Mouse (Mus musculus) forebrain, embryonic 16.5 days (tissue): ENCODE measurements around the gene Irf8. TPM values are rescaled to one million over a fixed set of nuclear protein-coding genes. Genes with fewer than 3 reads are reported as not detected.

Source experiments
- ATAC-seq: fragments of 200-750 bp; cut with Nextera tagmentation; 2 replicates; pipeline ENCODE4 v1.8.0; 2017; ENCODE audit warnings: mild to moderate bottlenecking, moderate library complexity
- H3K27ac ChIP-seq: fragments of 300-500 bp; sonication (generic); 2 replicates; pipeline ENCODE4 v1.5.1; 2014; ENCODE audit warnings: low read length, control low read depth
- H3K27me3 ChIP-seq: fragments of 300-500 bp; sonication (generic); replicated peaks from 2 replicates; pipeline ENCODE4 v1.6.1; 2014; ENCODE audit warnings: low read length; ENCODE audit not compliant: control insufficient read depth, insufficient read depth
- H3K36me3 ChIP-seq: fragments of 300-500 bp; sonication (generic); 2 replicates; pipeline ENCODE4 v1.6.1; 2014; ENCODE audit not compliant: control insufficient read depth, insufficient read depth
- H3K4me1 ChIP-seq: fragments of 300-500 bp; sonication (generic); replicated peaks from 2 replicates; pipeline ENCODE4 v1.6.1; 2014; ENCODE audit warnings: low read length; ENCODE audit not compliant: control insufficient read depth, insufficient read depth
- H3K4me2 ChIP-seq: fragments of 300-500 bp; sonication (generic); 2 replicates; pipeline ENCODE4 v1.6.1; 2014; ENCODE audit warnings: mild to moderate bottlenecking, low read length, control low read depth
- H3K4me3 ChIP-seq: fragments of 300-500 bp; sonication (generic); replicated peaks from 2 replicates; pipeline ENCODE4 v1.5.1; 2014; ENCODE audit warnings: mild to moderate bottlenecking, low read length, control low read depth
- H3K9ac ChIP-seq: fragments of 300-500 bp; sonication (generic); replicated peaks from 2 replicates; pipeline ENCODE4 v1.6.1; 2014; ENCODE audit warnings: low read depth, low read length, control low read depth
- H3K9me3 ChIP-seq: fragments of 300-500 bp; sonication (generic); 2 replicates; pipeline ENCODE4 v1.6.1; 2016; ENCODE audit warnings: low read length; ENCODE audit not compliant: control insufficient read depth
- WGBS: fragments of 180-500 bp; shearing (Covaris S2); extraction: QIAGEN DNeasy Blood & Tissue Kit; methylation state at CpG from one replicate; pipeline ENCODE4 v1.1.7; 2014; 5-methylcytosine and 5-hydroxymethylcytosine counted together
- polyA plus RNA-seq: library from polyadenylated mRNA; unstranded; fragments of >200 nt; fragmentation: Nextera tagmentation; extraction: Ambion mirVana; gene quantifications from 2 replicates; pipeline ENCODE4 v1.2.1, GENCODE M21; 2015

The Irf8 gene
- polyA plus RNA-seq, 1 experiment from 2014 or later: 4.2 TPM

GRCm38 (mm10) chr8:120743898-120744290 lies 7.7 kb downstream of the Irf8 start:
- H3K36me3 ChIP-seq: no peaks in the 10 kb centered on the region
- H3K9me3 ChIP-seq: no peaks in the 10 kb centered on the region
- H3K27me3 ChIP-seq: no peaks in the 10 kb centered on the region
- H3K27ac ChIP-seq: no peak overlapping the region
- ATAC-seq: no peak
- no peak overlapping the region for H3K4me2 ChIP-seq
- no peak overlapping the region for H3K9ac ChIP-seq
- no peak overlapping the region for H3K4me3 ChIP-seq
- no peaks in the 10 kb centered on the region for H3K4me1 ChIP-seq
- WGBS: 76% methylated on average over 3 of the region's 4 CpGs

GRCm38 (mm10) chr8:120744448-120744847 lies 8.3 kb downstream of the Irf8 start:
- 52% methylated on average over 5 of the region's 5 CpGs for WGBS
- Histone ChIP-seq H3K9me3 (no peaks in the 10 kb centered on the region), H3K36me3 (no peaks in the 10 kb centered on the region), H3K4me1 (no peaks in the 10 kb centered on the region), H3K27ac (no peak overlapping the region), H3K27me3 (no peaks in the 10 kb centered on the region), H3K9ac (no peak overlapping the region), H3K4me3 (no peak overlapping the region), H3K4me2 (no peak overlapping the region)
- ATAC-seq: no peak

- no peak overlapping the region for H3K4me3 ChIP-seq
- H3K4me1 ChIP-seq: no peaks in the 10 kb centered on the region
- 80% methylated on average over 7 of the region's 7 CpGs for WGBS
- no peak overlapping the region for H3K4me2 ChIP-seq
- H3K9me3 ChIP-seq: no peaks in the 10 kb centered on the region
- no peaks in the 10 kb centered on the region for H3K27me3 ChIP-seq
- no peak for ATAC-seq
- H3K36me3 ChIP-seq: no peaks in the 10 kb centered on the region
- H3K27ac ChIP-seq: no peak overlapping the region
- H3K9ac ChIP-seq: no peak overlapping the region
These were observed 9.1 kb downstream of the Irf8 start for GRCm38 (mm10) chr8:120745226-120745625.

- H3K4me3 ChIP-seq: no peak overlapping the region
- H3K4me2 ChIP-seq: no peak overlapping the region
- no peak for ATAC-seq
- H3K36me3 ChIP-seq: no peaks in the 10 kb centered on the region
- H3K27me3 ChIP-seq: no peaks in the 10 kb centered on the region
- H3K9me3 ChIP-seq: no peaks in the 10 kb centered on the region
- no peak overlapping the region for H3K9ac ChIP-seq
- WGBS: 75% methylated on average over 18 of the region's 18 CpGs
- no peak overlapping the region for H3K27ac ChIP-seq
- no peaks in the 10 kb centered on the region for H3K4me1 ChIP-seq
These were observed 10.0 kb downstream of the Irf8 start for GRCm38 (mm10) chr8:120746007-120746701.

GRCm38 (mm10) chr8:120747286-120747685 lies 11.1 kb downstream of the Irf8 start:
- H3K36me3 ChIP-seq: no peaks in the 10 kb centered on the region
- H3K4me1 ChIP-seq: no peaks in the 10 kb centered on the region
- H3K4me2 ChIP-seq: no peak overlapping the region
- H3K9ac ChIP-seq: no peak overlapping the region
- H3K9me3 ChIP-seq: no peaks in the 10 kb centered on the region
- no peak overlapping the region for H3K4me3 ChIP-seq
- WGBS: 85% methylated on average over 7 of the region's 7 CpGs
- no peak overlapping the region for H3K27ac ChIP-seq
- no peak for ATAC-seq
- no peaks in the 10 kb centered on the region for H3K27me3 ChIP-seq

GRCm38 (mm10) chr8:120750616-120751015 lies 14.5 kb downstream of the Irf8 start:
- Histone ChIP-seq H3K4me3 (no peak overlapping the region), H3K27ac (no peak overlapping the region), H3K4me2 (no peak overlapping the region), H3K36me3 (no peaks in the 10 kb centered on the region), H3K9me3 (no peaks in the 10 kb centered on the region), H3K4me1 (no peaks in the 10 kb centered on the region), H3K27me3 (no peaks in the 10 kb centered on the region), H3K9ac (no peak overlapping the region)
- WGBS: 86% methylated on average over 9 of the region's 9 CpGs
- ATAC-seq: no peak

- Histone ChIP-seq H3K9me3 (no peaks in the 10 kb centered on the region), H3K27ac (no peak overlapping the region), H3K4me1 (no peaks in the 10 kb centered on the region), H3K9ac (no peak overlapping the region), H3K4me2 (no peak overlapping the region), H3K4me3 (no peak overlapping the region), H3K27me3 (no peaks in the 10 kb centered on the region), H3K36me3 (no peaks in the 10 kb centered on the region)
- 76% methylated on average over 21 of the region's 21 CpGs for WGBS
- ATAC-seq: no peak
These were observed 15.3 kb downstream of the Irf8 start for GRCm38 (mm10) chr8:120751226-120752081.

GRCm38 (mm10) chr8:120752082-120752452 lies 15.9 kb downstream of the Irf8 start:
- H3K36me3 ChIP-seq: no peaks in the 10 kb centered on the region
- 21% methylated on average over 12 of the region's 12 CpGs for WGBS
- ATAC-seq: no peak
- no peaks in the 10 kb centered on the region for H3K4me1 ChIP-seq
- no peak overlapping the region for H3K4me2 ChIP-seq
- H3K27me3 ChIP-seq: no peaks in the 10 kb centered on the region
- H3K9me3 ChIP-seq: no peaks in the 10 kb centered on the region
- H3K9ac ChIP-seq: no peak overlapping the region
- no peak overlapping the region for H3K4me3 ChIP-seq
- no peak overlapping the region for H3K27ac ChIP-seq

GRCm38 (mm10) chr8:120753476-120753875 lies 17.3 kb downstream of the Irf8 start:
- Histone ChIP-seq H3K27ac (no peak overlapping the region), H3K27me3 (no peaks in the 10 kb centered on the region), H3K4me3 (no peak overlapping the region), H3K9ac (no peak overlapping the region), H3K4me1 (no peaks in the 10 kb centered on the region), H3K36me3 (no peaks in the 10 kb centered on the region), H3K4me2 (no peak overlapping the region), H3K9me3 (no peaks in the 10 kb centered on the region)
- no peak for ATAC-seq
- 94% methylated on average over 22 of the region's 22 CpGs for WGBS
